Mouse (Mus musculus): Measurements from ENCODE around the gene Gm21887. TPM values are rescaled to one million over a fixed set of nuclear protein-coding genes. Genes with fewer than 3 reads are reported as not detected.
"Not testable (repeated sequence)": the region's sequence is repeated elsewhere in the genome, so short reads cannot be mapped to it uniquely, and the experiment has no call there.

Gm21887 gene
- polyA plus RNA-seq, 1 experiment from 2014 or later, result 276 TPM

DNA sequence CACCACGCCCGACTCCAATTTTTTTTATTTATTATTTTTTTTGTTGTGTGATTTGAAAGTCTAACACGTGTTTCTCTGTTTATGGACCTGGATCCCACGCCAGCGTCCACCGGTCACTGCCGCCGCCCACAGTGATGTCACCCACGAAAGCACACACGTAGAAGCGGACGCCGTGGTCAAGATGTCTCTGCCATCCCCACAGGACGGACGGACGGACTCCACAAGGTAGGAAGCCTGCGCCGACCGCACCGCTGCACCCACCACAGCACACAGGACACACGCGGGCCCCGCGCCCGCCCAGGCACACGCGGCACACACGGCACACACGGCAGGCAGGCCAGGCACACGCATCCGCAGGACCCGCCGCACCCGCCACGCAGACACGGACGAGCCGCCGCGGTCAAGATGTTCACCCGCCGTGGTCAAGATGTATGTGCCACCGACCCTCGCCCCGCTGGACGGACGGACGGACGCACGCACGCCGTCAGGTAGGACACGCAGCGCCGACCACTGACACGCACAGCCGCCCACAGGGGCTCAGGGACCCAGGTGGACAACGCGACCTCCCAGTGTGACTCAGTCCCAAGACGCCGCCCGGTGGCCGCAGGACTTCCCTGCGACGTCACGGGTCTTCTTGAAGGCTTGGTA is 9.2 kb downstream of the Gm21887 start:
- H3K4me3 ChIP-seq (replicated peaks); H3K27ac ChIP-seq; H3K4me2 ChIP-seq; H3K9ac ChIP-seq (replicated peaks); H3K27me3 ChIP-seq; H3K4me1 ChIP-seq (replicated peaks): not testable (repeated sequence)
- peak; percentile 92 for ATAC-seq (ENCODE audit: insufficient number of reproducible peaks, insufficient read depth, low FRiP score, low TSS enrichment, low read depth)
- WGBS, result 86% methylated on average over 66 of the region's 66 CpGs
- Histone ChIP-seq H3K9me3 (peaks cover 39% of the 10 kb centered on the region), H3K36me3 (peaks cover 50% of the 10 kb centered on the region)

DNA sequence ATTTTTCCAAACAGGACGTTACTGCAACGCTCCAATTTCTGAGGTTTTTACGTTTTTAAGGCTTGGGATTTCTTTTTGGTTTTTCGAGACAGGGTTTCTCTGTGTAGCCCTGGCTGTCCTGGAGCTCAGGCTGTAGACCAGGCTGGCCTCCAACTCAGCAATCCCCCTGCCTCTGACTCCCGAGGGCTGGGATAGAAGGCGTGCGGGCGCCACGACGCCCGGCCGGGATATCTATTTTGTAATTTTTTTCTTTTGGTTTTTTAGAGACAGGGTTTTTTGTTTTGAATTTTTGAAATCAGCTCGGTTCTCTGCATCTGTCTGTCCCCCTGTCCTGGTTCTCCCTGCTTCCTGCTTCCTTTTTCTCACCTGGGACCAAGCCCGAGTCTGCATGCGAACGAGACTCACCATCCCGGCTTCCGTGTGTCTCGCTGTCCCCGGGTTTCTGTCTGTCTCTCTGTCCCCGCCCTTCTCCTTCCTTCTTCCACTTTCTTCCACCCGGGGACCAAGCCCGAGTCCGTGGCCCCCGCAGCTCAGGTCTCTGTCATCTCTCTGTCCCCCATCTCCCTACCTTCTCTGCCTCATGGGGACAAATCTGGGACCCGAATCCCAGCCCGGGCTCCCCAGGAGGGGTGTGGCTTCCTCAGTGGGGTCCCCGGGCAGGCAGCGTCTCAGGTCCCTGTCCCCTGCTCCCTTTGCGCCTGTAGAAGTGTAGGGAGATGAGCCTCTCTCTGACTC is 9.9 kb downstream of the Gm21887 start:
- not testable (repeated sequence) for H3K27ac ChIP-seq; H3K4me3 ChIP-seq (replicated peaks); H3K27me3 ChIP-seq; H3K9ac ChIP-seq (replicated peaks); H3K4me2 ChIP-seq; H3K4me1 ChIP-seq (replicated peaks)
- Histone ChIP-seq H3K36me3 (peaks cover 47% of the 10 kb centered on the region), H3K9me3 (peaks cover 39% of the 10 kb centered on the region)
- peak; percentile 49 for ATAC-seq (ENCODE audit: insufficient number of reproducible peaks, insufficient read depth, low FRiP score, low TSS enrichment, low read depth)
- 86% methylated on average over 30 of the region's 30 CpGs for WGBS

DNA sequence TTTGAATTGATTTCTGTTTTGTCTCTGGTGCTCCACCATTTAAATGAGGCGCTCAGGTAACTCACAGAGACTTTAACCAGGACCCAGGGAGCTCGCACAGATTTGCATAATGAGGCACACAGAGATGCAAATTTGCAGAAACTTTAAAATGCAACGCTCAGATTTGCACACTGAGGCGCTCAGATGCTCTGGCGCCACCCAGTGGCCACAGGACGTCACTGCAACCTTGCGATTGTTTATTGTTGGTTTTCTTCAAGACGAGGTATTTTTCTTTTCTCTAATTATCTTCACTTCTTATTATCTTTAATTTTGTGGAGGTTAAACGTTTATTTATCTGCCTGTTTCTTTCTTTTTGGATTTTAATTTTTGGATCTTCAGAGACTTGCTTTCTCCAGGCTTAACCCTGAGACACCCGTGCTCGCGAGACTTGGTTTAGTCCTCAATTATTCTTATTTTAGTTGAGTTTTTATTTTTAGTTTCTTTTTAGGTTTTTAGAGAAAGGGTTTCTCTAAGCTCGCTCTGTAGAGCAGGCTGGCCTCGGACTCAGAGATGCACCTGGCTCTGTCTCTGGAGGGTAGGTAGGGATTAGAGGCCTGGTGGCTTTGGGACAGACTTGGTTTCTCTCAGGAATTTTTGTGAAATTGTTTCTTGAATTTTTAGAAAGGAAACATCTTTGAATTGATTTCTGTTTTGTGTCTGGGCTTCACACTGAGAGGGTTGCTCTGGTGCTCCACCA is 10.7 kb downstream of the Gm21887 start:
- peaks cover 39% of the 10 kb centered on the region for H3K9me3 ChIP-seq
- WGBS, result 61% methylated on average over 14 of the region's 14 CpGs

DNA sequence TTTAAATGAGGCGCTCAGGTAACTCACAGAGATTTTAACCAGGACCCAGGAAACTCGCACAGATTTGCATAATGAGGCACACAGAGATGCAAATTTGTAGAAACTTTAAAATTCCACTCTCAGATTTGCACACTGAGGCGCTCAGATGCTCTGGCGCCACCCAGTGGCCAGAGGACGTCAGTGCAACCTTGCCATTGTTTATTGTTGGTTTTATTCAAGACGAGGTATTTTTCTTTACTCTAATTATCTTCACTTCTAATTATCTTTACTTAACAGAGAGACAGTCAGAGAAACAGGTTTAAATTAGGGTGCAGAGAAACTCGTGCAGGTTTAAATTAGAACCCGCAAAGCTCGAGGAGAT is 11.2 kb downstream of the Gm21887 start:
- H3K27me3 ChIP-seq; H3K9ac ChIP-seq (replicated peaks); H3K27ac ChIP-seq; H3K4me3 ChIP-seq (replicated peaks); H3K4me2 ChIP-seq; ATAC-seq (ENCODE audit: insufficient number of reproducible peaks, insufficient read depth, low FRiP score, low TSS enrichment, low read depth); H3K4me1 ChIP-seq (replicated peaks): not testable (repeated sequence)
- peaks cover 39% of the 10 kb centered on the region for H3K9me3 ChIP-seq
- WGBS, result 55% methylated on average over 9 of the region's 9 CpGs
- H3K36me3 ChIP-seq, result peaks cover 47% of the 10 kb centered on the region

More for the DNA sequence above, 10.7 kb downstream of the Gm21887 start:
- peaks cover 47% of the 10 kb centered on the region for H3K36me3 ChIP-seq
- not testable (repeated sequence) for H3K27ac ChIP-seq; H3K4me1 ChIP-seq (replicated peaks); H3K4me2 ChIP-seq; H3K4me3 ChIP-seq (replicated peaks); H3K27me3 ChIP-seq; ATAC-seq (ENCODE audit: insufficient number of reproducible peaks, insufficient read depth, low FRiP score, low TSS enrichment, low read depth); H3K9ac ChIP-seq (replicated peaks)

DNA sequence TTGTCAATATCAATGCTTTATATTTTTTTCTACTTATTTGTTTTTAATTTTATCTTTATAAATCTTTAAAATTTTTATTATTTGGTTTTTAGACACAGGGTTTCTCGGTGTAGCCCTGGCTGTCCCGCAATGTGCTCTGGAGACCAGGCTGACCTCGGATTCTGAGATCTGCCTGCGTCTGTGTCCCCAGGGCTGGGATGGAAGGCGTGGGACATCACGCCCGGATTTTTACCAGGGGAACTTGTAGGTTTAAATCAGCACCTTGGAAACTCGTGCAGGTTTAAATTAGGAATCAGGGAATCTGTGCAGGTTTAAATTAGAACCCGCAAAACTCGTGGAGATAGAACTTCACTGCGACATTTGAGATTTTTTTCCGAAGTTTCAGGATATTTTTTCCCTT is 11.7 kb downstream of the Gm21887 start:
- not testable (repeated sequence) for ATAC-seq (ENCODE audit: insufficient number of reproducible peaks, insufficient read depth, low FRiP score, low TSS enrichment, low read depth); H3K4me1 ChIP-seq (replicated peaks); H3K27me3 ChIP-seq; H3K4me3 ChIP-seq (replicated peaks); H3K4me2 ChIP-seq; H3K9ac ChIP-seq (replicated peaks); H3K27ac ChIP-seq
- 79% methylated on average over 12 of the region's 12 CpGs for WGBS
- Histone ChIP-seq H3K9me3 (peaks cover 39% of the 10 kb centered on the region), H3K36me3 (peaks cover 45% of the 10 kb centered on the region)

DNA sequence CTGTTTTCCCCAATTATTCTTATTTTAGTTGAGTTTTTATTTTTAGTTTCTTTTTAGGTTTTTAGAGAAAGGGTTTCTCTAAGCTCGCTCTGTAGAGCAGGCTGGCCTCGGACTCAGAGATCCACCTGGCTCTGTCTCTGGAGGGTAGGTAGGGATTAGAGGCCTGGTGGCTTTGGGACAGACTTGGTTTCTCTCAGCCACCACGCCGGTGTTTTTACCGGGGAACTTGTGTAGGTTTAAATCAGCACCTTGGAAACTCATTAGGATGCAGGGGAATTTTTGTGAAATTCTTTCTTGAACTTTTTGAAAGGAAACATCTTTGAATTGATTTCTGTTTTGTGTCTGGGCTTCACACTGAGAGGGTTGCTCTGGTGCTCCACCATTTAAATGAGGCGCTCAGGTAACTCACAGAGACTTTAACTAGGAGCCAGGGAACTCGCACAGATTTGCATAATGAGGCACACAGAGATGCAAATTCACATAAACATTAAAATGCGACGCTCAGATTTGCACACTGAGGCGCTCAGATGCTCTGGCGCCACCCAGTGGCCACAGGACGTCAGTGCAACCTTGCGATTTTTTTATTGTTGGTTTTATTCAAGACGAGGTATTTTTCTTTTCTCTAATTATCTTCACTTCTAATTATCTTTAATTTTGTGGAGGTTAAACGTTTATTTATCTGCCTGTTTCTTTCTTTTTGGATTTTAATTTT is 12.4 kb downstream of the Gm21887 start:
- 56% methylated on average over 15 of the region's 15 CpGs for WGBS
- not testable (repeated sequence) for H3K27me3 ChIP-seq; ATAC-seq (ENCODE audit: insufficient number of reproducible peaks, insufficient read depth, low FRiP score, low TSS enrichment, low read depth); H3K4me3 ChIP-seq (replicated peaks); H3K4me2 ChIP-seq; H3K9ac ChIP-seq (replicated peaks); H3K27ac ChIP-seq; H3K4me1 ChIP-seq (replicated peaks)
- Histone ChIP-seq H3K9me3 (peaks cover 39% of the 10 kb centered on the region), H3K36me3 (peaks cover 43% of the 10 kb centered on the region)

Other genes with a start within 250 kb of the Gm21887 start
- not detected in 2 replicates for gene 4933400A11Rik, start 230.0 kb upstream of the Gm21887 start, polyA plus RNA-seq (2016; fragmentation: Nextera tagmentation; extraction: Ambion mirVana)